Mouse (Mus musculus): ENCODE data around the gene Jag2. TPM values are rescaled to one million over a fixed set of nuclear protein-coding genes. Genes with fewer than 3 reads are reported as not detected.
A peak's percentile ranks its signal among the peaks of the same experiment; 100 is the strongest.

Gene Jag2
- polyA plus RNA-seq, 2 experiments, result 0.09 to 0.51 TPM

GRCm38 (mm10) chr12:112885465-112885864, 44.1 kb downstream of the Jag2 start:
- H3K4me3 ChIP-seq (ENCODE audit: insufficient read depth in 1 of 2, low read depth in 2 of 2, low read length in 2 of 2), result no peak overlapping the region
- H3K36me3 ChIP-seq (replicated peaks; ENCODE audit: control insufficient read depth, insufficient read depth, low read depth), result no peaks in the 10 kb centered on the region
- no peak overlapping the region for H3K4me2 ChIP-seq (ENCODE audit: low read depth)
- no peaks in the 10 kb centered on the region for H3K27me3 ChIP-seq (ENCODE audit: control insufficient read depth, insufficient read depth, low read length)
- H3K9me3 ChIP-seq (ENCODE audit: control insufficient read depth, low read length), result no peaks in the 10 kb centered on the region
- ATAC-seq (ENCODE audit: insufficient read depth), result no peak
- no peak for DNase-seq (ENCODE audit: low read depth in 3 of 3, low spot score in 3 of 3)
- TF ChIP-seq CTCF (IDR thresholded peaks at IDR 0.05; ENCODE audit: low read depth) (no peak), EP300 (IDR thresholded peaks at IDR 0.05; ENCODE audit: low read depth) (no peak)
- 49% methylated on average over 7 of the region's 7 CpGs for WGBS (ENCODE audit: insufficient replicate concordance)
- no peak overlapping the region for H3K27ac ChIP-seq
- no peaks in the 10 kb centered on the region for H3K4me1 ChIP-seq (replicated peaks; ENCODE audit: control insufficient read depth in 2 of 2, insufficient read depth in 2 of 2, low read length in 1 of 2)
- H3K9ac ChIP-seq (replicated peaks), result no peak overlapping the region

- H3K4me3 ChIP-seq (ENCODE audit: insufficient read depth in 1 of 2, low read depth in 2 of 2, low read length in 2 of 2), result no peak overlapping the region
- H3K27ac ChIP-seq, result no peak overlapping the region
- H3K9ac ChIP-seq (replicated peaks), result no peak overlapping the region
- H3K9me3 ChIP-seq (ENCODE audit: control insufficient read depth, low read length), result no peaks in the 10 kb centered on the region
- no peaks in the 10 kb centered on the region for H3K36me3 ChIP-seq (replicated peaks; ENCODE audit: control insufficient read depth, insufficient read depth, low read depth)
- no peak for DNase-seq (ENCODE audit: low read depth in 3 of 3, low spot score in 3 of 3)
- no peak for TF ChIP-seq CTCF (IDR thresholded peaks at IDR 0.05; ENCODE audit: low read depth)
- no peak for TF ChIP-seq EP300 (IDR thresholded peaks at IDR 0.05; ENCODE audit: low read depth)
- no peaks in the 10 kb centered on the region; a peak in 2 of 4 replicates for H3K4me1 ChIP-seq (replicated peaks; ENCODE audit: control insufficient read depth in 2 of 2, insufficient read depth in 2 of 2, low read length in 1 of 2)
- WGBS (ENCODE audit: insufficient replicate concordance), result 51% methylated on average over 6 of the region's 6 CpGs
- peaks cover 26% of the 10 kb centered on the region for H3K27me3 ChIP-seq (ENCODE audit: control insufficient read depth, insufficient read depth, low read length)
- H3K4me2 ChIP-seq (ENCODE audit: low read depth), result no peak overlapping the region
- no peak for ATAC-seq (ENCODE audit: insufficient read depth)
Observed at GRCm38 (mm10) chr12:112881301-112881815, 48.2 kb downstream of the Jag2 start.

- TF ChIP-seq CTCF (IDR thresholded peaks at IDR 0.05; ENCODE audit: low read depth) (no peak), EP300 (IDR thresholded peaks at IDR 0.05; ENCODE audit: low read depth) (no peak)
- no peak for ATAC-seq (ENCODE audit: insufficient read depth)
- Histone ChIP-seq H3K4me1 (replicated peaks; ENCODE audit: control insufficient read depth in 2 of 2, insufficient read depth in 2 of 2, low read length in 1 of 2) (peaks cover 0 to 3% of the 10 kb centered on the region in 2 experiments; a peak in 2 of 4 replicates), H3K36me3 (replicated peaks; ENCODE audit: control insufficient read depth, insufficient read depth, low read depth) (no peaks in the 10 kb centered on the region), H3K27me3 (ENCODE audit: control insufficient read depth, insufficient read depth, low read length) (peaks cover 33% of the 10 kb centered on the region), H3K9ac (replicated peaks) (no peak overlapping the region), H3K27ac (no peak overlapping the region), H3K4me3 (ENCODE audit: insufficient read depth in 1 of 2, low read depth in 2 of 2, low read length in 2 of 2) (no peak overlapping the region), H3K9me3 (ENCODE audit: control insufficient read depth, low read length) (no peaks in the 10 kb centered on the region), H3K4me2 (ENCODE audit: low read depth) (no peak overlapping the region)
- no peak for DNase-seq (ENCODE audit: low read depth in 3 of 3, low spot score in 3 of 3)
- 67% methylated on average over 4 of the region's 4 CpGs for WGBS (ENCODE audit: insufficient replicate concordance)
Observed at GRCm38 (mm10) chr12:112880661-112881060, 48.9 kb downstream of the Jag2 start.

GRCm38 (mm10) chr12:112879731-112880130, 49.8 kb downstream of the Jag2 start:
- WGBS (ENCODE audit: insufficient replicate concordance), result 54% methylated on average over 5 of the region's 5 CpGs
- TF ChIP-seq CTCF (IDR thresholded peaks at IDR 0.05; ENCODE audit: low read depth), result no peak
- ATAC-seq (ENCODE audit: insufficient read depth) (no peak), DNase-seq (ENCODE audit: low read depth in 3 of 3, low spot score in 3 of 3) (no peak)
- peaks cover 42% of the 10 kb centered on the region for H3K27me3 ChIP-seq (ENCODE audit: control insufficient read depth, insufficient read depth, low read length)
- no peaks in the 10 kb centered on the region for H3K9me3 ChIP-seq (ENCODE audit: control insufficient read depth, low read length)
- no peak overlapping the region for H3K4me3 ChIP-seq (ENCODE audit: insufficient read depth in 1 of 2, low read depth in 2 of 2, low read length in 2 of 2)
- no peak overlapping the region for H3K9ac ChIP-seq (replicated peaks)
- no peak overlapping the region for H3K4me2 ChIP-seq (ENCODE audit: low read depth)
- no peak overlapping the region for H3K27ac ChIP-seq
- peaks cover 0 to 3% of the 10 kb centered on the region in 2 experiments; a peak in 2 of 4 replicates for H3K4me1 ChIP-seq (replicated peaks; ENCODE audit: control insufficient read depth in 2 of 2, insufficient read depth in 2 of 2, low read length in 1 of 2)
- no peaks in the 10 kb centered on the region for H3K36me3 ChIP-seq (replicated peaks; ENCODE audit: control insufficient read depth, insufficient read depth, low read depth)

GRCm38 (mm10) chr12:112877607-112878020, 52.0 kb downstream of the Jag2 start:
- no peak overlapping the region for H3K9ac ChIP-seq (replicated peaks)
- peaks cover 0 to 3% of the 10 kb centered on the region in 2 experiments; a peak in 2 of 4 replicates for H3K4me1 ChIP-seq (replicated peaks; ENCODE audit: control insufficient read depth in 2 of 2, insufficient read depth in 2 of 2, low read length in 1 of 2)
- peak overlapping the region; percentile 0 for H3K4me2 ChIP-seq (ENCODE audit: low read depth)
- no peak for ATAC-seq (ENCODE audit: insufficient read depth)
- H3K4me3 ChIP-seq (ENCODE audit: insufficient read depth in 1 of 2, low read depth in 2 of 2, low read length in 2 of 2), result no peak overlapping the region
- no peak for TF ChIP-seq EP300 (IDR thresholded peaks at IDR 0.05; ENCODE audit: low read depth)
- TF ChIP-seq CTCF (IDR thresholded peaks at IDR 0.05; ENCODE audit: low read depth), result no peak
- no peak for DNase-seq (ENCODE audit: low read depth in 3 of 3, low spot score in 3 of 3)
- WGBS (ENCODE audit: insufficient replicate concordance), result 3% methylated on average over 37 of the region's 37 CpGs
- H3K27ac ChIP-seq, result no peak overlapping the region
- no peaks in the 10 kb centered on the region for H3K36me3 ChIP-seq (replicated peaks; ENCODE audit: control insufficient read depth, insufficient read depth, low read depth)
- H3K27me3 ChIP-seq (ENCODE audit: control insufficient read depth, insufficient read depth, low read length), result peaks cover 53% of the 10 kb centered on the region
- H3K9me3 ChIP-seq (ENCODE audit: control insufficient read depth, low read length), result no peaks in the 10 kb centered on the region
